Mouse (Mus musculus) 3T3-L1 (cell line): ENCODE measurements around the gene Prim2.
"Not testable (repeated sequence)": the region's sequence is repeated elsewhere in the genome, so short reads cannot be mapped to it uniquely, and the experiment has no call there.

ENCODE experiments used
- DNase-seq: peaks from one replicate; pipeline ENCODE4 v3.0.0-alpha.2; 2015; ENCODE audit warnings: low read depth, low spot score

Gene Prim2

DNA sequence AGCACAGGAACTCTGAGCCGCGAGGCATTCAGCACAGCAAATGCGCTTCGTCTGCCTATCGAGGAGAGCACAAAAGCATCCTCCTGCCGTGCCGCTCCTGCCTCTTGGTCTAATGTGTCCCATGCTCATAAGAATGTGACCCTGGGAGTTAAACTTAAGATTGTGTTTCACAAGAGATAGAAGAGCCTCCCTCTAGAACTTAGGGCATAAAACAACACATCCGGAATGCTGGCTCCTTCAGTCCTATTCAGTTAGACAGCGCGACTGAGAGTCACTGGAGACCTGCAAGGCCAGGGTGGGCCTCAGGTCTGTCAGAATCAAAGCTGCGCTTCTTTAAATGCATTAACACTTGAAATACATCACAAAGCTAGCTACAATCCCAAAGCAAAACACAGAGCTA lies 18.7 kb downstream of the Prim2 start:
- DNase-seq, result no peak

DNA sequence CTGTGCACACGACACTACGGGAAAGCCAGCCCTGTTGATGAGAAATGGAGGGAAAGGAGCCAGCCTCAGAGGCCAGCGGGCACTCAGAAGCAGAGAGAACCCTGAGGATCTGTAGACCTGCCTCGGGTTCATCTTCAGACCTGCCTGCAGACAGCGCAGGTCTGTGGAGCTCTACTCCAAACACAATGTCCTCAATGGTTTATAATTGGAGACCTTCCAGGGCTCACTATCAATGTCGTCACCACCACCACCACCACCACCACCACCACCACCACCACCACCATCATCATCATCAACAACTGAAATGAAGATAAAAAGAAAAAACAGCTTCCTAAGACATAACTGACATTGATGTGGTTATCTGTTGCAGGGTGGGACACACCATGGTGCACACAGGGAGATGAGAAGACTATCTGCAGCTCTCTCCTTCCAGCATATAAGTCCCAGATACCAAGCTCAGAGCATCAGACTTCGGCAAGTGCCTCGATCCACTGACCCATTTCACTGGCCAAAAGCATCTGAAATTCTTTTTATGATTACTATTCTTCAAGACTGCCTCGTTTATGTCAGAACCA lies 20.0 kb downstream of the Prim2 start:
- DNase-seq, result no peak

DNA sequence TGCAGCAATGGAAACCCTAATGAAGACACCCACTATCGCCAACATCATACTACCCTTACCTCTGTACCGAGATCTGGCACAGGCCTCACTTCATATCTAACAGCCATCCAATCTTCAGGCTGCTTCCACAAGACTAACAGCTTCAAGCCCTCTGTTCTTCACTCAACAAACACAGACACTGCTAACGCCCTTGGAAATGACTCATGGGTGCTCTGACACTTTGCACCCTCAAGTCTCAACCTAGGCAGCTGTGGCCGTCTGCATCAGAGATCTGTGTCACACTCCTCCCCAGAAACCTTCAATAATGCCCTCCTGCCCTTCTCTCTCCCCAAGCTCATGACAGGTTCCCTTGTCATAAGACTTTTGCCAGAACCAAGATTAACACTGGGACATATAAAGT lies 20.6 kb downstream of the Prim2 start:
- no peak for DNase-seq

DNA sequence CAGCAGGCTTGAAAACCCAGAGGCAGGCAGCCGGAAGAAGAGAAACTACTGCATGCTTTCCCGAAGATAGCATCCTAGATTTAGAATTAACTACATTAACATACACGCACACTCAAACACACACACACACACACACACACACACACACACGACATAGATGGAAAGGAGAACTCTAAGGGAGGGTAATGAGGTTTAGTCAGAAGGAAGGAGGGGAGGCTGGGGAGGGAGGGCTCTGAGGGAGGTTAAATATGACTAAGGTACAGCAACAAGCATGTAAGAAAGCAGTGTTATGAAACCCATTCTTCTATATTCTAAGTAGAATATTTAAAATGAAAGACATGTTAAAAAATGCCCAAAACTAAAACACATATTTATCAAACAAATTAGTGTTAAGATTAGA lies 21.9 kb downstream of the Prim2 start:
- no peak for DNase-seq

DNA sequence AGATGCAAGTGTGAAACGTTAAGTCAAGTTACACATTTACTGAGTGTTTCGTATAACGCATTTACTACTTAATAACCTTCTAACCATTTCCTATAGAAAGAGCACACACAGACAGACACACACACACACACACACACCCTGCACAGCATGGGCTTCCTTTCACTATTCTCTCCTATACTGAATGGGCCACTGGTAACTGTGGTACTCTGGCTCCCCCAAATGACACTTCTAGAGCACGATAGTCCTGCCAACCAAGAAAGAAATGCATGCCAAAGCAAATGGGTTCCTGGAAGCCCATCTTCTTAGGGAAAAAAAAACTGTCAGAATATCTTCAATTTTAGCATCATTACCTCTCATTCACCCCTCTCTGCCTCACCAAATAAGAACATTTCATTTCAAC lies 22.4 kb downstream of the Prim2 start:
- no peak for DNase-seq

DNA sequence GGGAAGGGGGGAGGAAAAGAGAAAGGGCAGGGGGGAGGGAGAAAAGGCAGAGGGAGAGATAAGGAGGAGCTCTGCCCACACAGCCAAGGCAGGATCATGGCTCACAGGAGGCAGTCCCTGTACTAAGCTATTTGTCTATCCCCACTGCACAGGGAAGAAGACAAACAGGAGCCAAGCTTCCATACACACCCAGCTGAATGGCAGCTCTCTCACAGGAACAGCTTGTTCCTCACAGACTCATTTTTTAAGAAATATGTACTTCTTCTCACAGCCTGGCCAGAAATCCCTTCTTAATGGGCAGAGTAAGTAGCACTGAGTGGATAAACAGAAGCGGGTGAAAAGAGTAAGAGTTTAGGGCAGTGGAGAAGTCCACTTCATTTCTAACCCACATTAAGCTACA lies 23.9 kb downstream of the Prim2 start:
- DNase-seq, result no peak

DNA sequence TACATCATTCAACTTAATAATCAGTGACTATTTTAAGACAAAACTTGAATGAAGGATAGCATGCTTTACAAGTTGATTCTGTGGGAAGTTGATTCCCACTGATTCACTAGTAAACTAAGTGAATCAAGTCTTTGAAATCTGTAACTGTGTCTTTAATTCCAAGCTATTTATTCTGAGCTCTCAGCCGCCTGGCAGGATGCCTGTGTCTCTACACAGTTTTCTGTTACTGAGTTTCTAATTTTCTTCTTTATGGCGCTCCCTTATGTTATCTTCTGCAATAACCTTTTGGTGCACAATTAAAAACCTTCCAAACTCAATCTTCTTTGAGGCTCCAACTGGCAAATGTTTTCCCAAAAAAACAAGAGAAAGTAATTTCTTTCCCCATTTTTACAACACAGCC lies 28.5 kb downstream of the Prim2 start:
- no peak for DNase-seq

DNA sequence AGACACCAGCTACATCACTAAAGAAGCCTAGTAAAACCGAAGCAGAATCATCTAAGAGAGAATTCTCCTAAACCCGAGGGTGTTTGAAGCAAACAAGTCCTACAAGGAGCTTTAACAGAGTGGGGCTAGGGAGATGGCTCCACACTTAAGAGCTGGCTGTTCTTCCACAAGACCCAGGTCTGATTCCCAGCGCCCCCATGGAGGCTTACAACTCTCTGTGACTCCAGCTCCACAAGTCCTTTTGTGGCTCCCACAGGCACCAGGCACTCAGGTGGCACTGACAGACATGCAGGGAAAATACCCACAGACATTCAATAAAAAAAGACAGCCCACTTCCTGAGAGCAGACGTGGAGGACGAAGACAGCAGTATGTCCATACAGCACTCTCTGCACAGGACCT lies 29.5 kb downstream of the Prim2 start:
- DNase-seq, result no peak

DNA sequence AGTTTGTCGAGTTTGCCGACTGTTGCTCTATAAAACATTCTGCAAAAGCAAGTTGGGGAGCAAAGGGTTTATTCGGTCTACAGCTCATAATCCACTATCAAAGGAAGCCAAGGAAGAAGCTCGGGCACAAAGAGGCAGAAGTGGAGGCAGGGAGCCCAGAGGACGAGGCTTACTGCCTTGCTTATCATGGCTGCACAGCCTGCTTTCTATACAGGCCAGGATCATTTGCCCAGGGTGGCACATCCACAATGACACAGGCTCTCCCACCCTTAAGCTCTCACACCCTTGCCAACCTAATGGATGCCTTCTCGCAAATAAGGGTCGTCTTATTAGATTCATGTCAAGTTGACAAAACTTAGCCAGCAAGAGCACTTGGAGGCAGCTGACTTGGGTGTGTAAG lies 30.4 kb downstream of the Prim2 start:
- no peak for DNase-seq

DNA sequence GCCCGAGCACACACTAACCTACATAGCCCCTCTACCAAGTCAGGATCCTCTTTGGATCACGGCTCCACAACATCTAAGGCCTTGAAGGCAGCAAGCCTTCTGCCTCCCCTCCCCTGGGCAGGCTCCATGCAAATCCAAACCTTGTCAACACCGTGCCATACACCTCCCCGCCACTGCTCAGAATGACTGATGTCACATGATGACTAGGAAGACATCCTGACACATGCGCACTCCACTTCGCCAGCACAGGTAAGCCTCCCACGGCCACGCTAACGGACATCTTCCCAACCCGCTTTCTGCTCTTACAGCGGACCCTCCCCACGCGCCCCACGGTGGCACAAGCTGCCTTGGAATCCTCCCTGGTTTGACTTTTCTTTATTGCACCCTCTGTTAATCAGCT lies 31.8 kb downstream of the Prim2 start:
- DNase-seq, result no peak

DNA sequence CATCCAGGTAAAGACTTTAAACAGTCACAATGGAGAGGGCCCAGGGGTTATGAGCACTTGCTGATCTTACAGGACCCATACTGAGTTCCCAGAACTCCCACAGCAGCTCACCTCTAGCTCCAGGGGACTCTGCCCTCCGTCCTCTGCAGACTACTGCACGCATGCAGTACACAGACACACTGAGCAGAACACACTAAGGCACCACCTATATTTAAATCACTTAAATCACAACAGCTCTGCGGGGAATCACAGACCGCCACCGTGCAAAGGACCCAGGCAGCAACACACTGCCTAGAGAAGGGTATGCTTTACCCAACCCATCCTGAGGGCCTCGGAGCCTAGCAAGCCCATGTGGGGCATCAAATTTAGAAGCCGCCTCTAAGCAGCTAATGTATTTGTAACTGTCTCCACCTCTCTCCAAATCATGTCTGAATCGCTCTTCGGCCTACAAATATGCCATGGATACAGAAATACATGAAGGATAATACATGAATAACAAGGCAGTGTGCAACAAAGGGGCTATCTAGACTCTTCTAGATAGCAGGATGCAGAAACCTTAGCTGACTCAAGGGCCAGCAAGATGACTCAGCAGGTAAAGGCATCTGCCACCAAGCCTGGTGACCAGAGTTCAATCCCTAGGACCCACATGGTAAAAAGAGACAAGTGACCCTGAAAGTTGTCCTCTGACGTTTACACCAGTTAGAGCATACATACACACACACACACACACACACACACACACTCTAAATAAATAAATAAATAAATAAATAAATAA lies 33.0 kb downstream of the Prim2 start:
- DNase-seq, result no peak

DNA sequence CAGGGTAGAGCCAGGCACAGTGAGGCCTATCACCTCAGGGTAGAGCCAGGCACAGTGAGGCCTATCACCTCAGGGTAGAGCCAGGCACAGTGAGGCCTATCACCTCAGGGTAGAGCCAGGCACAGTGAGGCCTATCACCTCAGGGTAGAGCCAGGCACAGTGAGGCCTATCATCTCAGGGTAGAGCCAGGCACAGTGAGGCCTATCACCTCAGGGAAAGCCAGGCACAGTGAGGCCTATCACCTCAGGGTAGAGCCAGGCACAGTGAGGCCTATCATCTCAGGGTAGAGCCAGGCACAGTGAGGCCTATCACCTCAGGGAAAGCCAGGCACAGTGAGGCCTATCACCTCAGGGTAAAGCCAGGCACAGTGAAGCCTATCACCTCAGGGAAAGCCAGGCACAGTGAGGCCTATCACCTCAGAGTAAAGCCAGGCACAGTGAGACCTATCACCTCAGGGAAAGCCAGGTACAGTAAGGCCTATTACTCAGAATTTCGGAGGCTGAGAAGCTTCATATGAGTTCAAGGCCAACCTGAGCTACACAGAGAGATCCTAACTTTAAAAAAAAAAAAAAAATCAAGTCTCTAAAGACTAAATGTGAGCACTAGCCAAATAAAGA lies 38.5 kb downstream of the Prim2 start:
- not testable (repeated sequence) for DNase-seq

DNA sequence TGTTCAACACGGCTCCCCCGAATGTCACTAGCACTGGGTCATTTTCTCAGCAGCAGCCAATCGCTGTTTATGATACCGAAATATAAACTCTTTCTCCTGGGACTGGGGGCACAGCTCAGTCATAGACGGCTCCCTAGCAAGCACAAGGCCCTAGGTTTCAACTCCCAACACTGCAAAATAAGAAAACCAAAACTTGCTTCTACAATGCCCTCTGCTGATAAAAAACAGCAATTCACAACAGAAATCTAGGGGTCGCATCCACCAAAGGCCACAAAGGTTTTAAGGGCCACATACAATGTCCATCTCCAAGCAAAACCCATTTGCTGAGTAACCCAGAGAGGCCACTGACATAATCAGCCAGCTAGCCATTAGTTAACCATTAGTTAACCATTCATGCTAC lies 41.8 kb downstream of the Prim2 start:
- no peak for DNase-seq

DNA sequence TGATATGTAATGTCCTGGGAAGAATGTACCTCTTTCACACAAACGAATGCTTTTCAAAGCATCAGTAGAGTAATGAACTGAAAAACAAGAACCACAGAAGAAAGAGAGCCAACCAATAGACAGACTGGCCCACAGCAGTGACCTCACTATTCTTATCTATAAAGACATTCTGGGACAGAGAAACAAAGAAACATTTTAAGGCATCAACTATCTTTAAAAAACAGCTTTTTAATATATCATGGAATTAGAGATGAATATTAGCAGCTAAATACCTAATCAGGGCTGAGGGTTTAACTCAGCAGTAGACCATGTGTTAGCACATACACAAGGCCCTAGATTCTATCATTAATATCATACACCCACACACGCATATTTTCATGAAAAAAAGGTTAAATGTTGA lies 42.5 kb downstream of the Prim2 start:
- DNase-seq, result no peak

DNA sequence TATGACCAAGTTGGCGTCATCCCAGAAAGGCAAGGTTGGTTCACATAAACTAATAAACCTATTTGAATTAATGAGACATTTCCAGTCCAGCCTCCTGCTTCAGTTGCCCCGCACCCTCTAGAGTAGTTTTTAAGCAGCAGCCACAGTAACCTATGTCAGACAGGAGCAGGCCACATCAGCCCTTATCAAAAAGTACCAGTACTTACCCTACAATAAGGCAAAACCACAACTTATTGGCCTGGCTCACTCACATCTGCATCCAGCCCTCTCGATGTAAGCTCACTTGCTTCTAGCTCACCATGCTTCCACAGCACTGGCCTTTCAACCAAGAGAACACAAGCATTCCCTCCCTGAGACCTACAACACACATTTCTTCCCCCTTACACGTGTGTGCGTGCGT lies 44.7 kb downstream of the Prim2 start:
- DNase-seq, result no peak

DNA sequence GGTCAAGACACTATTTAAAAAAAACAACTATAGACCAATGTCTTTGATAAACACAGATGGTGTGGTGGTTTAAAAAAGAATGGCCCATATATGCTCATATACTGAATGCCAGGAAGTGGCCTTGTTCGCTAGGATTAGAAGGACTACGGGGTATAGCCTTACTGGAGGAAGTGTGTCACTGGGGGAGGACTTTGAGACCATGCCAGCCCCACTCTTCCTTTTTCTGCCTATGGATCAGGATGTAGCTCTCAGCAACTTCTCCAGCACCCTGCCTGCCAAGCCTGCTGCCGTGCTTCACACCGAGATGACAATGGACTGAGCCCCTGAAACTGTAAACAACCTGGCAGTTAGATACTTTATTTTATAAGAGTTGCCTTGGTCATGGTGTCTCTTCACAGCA lies 45.2 kb downstream of the Prim2 start:
- no peak for DNase-seq

DNA sequence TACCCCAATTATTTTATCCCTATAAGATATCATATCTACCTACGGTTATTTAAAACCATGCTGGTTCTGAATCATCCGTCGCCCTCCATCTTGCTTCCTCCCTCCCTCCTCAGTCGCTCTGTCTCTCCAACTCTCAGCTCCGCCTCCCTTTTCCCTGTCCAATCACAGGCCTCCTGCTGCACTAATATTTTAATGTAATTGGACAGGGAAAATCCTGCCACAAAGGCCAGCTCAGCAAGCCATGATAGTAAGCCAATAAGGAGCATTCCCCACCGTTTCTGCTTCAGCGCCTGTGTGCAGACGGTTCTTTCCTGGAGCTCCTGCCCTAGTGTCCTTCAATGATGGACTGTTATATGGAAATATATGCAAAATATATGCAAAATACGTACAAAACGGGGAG lies 47.8 kb downstream of the Prim2 start:
- no peak for DNase-seq

DNA sequence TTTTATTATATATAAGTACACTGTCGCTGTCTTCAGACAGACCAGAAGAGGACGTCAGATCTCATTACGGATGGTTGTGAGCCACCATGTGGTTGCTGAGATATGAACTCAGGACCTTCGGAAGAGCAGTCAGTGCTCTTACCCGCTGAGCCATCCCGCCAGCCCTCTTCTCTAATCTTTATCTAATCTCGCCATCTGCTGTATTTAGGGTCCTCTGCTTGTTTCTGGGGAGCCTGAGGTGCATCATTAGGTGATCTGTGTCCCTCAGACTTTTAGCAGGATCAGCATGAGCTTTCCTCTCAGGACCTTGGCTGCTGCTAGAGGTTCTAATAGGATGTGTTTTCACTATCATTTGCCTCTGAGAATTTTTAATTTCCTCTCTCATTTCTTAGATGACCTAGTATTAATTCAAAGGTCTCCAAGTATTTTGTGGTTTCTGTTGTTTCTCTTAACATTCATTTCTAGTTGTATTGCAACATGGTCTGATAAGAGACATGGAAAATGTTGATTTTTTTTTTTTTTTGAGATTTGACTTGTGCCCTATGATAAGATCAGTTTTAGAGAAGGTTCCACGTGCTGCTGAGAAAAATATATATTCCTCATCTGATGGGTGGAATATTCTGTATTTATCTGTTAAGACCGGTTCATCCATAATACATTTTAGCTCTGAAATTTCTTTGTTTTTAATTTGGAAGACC lies 49.4 kb downstream of the Prim2 start:
- DNase-seq, result no peak

DNA sequence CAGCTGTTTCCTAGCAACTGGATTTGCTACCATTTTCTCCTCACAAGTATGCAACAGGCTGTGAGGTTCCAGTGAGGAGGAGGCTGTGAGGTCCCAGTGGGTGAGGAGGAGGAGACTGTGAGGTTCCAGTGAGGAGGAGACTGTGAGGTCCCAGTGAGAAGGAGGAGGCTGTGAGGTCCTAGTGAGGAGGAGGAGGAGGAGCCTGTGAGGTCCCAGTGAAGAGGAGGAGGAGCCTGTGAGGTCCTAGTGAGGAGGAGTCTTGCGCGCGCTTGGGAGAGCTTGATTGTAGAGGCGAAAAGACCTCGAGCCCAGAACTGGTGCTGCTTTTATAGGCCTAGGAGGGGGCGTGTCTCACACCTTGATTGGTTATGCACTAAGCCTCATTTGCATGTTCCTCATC lies 53.0 kb downstream of the Prim2 start:
- not testable (repeated sequence) for DNase-seq

DNA sequence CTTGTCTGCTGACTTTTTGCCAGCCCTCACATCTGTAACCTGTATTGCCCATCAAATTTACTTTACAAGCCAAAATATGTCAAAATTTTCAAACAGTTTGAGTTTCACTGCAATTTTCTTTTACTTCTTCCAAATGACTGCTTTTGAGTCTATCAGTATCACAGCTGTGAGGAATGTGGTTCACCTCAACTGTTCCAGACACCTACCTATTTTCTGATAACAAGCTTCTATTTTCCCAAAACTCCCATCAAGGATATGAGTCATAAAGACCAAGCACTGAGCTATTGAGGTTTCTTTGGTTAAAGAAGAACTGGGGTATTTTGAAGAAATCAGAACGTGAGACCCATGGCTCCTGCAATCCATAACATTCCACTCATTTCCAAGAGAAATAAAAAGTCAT lies 57.5 kb downstream of the Prim2 start:
- DNase-seq, result no peak

DNA sequence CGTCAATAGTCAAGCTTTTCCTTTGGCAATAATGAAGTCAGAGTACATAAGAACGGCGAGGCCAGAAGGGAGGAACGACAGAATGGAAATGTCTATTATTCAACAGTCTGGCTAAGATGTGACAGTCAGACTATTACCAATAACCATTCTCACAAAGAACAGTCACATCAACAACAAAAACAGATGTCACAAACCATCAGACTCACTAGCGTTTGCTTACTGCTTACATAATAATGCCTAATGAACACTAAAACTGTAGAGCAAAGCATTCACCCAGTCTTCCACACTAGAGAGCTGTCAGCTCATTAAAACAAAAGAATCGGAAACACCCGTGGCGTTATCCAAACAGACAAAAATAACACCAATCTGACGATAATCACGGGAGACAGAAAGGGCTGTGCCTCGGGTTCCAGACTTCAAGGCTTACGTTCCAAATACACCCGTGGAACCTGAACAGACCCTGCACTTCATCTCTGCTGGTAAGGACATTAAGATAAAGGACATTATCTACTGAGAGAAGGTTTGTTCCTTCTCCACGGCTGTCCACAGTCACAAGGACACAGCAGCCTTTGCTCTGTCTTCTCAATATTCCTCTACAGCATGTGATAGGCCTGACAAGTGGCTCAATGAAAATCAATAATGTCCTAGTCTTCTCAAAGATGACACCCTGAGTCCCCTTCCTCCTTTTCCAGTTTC lies 59.4 kb downstream of the Prim2 start:
- no peak for DNase-seq

DNA sequence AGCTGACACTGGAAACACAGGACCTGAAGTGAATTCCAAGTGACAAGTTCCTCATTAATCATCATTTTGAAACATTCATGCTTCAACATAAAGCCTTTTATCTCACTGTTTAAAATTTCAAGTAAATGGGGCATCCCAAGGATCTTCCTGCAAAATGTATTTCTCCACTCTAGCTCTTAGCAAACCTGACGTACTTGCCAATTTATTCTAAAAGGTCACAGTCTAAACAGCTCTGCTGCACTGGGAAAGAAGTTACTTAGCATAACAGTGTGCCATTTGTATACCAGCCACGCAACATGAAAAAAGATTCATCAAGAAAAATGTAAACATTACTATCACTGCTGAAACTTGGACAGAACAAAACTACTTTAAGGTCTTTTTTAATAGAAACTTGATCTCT lies 61.5 kb downstream of the Prim2 start:
- DNase-seq, result no peak
